Mouse (Mus musculus) right cerebral cortex, postnatal 14 days (tissue): ENCODE measurements around the gene Clmp.
"Not testable (repeated sequence)": the region's sequence is repeated elsewhere in the genome, so short reads cannot be mapped to it uniquely, and the experiment has no call there.

ENCODE experiments used
- DNase-seq: peaks from one replicate; pipeline ENCODE4 v3.0.0; 2022

Clmp gene

DNA sequence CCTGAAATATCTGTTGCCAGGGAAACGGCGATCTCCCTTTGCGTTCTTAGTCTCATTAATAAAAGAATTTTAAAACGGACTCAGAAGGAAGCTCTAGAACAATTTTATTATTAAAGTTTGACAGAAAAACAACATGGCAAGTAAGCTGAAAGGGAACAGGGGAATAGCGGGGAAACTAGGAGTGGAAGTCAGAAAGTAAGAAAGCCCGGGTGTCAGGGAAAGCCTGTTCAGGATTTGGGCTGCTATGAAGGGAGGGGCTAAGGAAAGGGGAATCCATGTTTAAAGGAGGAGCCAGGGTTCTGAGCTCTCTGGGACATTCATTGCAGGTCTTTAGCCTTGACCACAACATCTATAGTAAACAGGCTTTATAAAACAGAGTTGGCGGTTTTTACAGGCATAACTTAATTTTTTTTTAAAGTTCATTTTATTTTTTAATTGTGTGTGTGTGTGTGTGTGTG is 45.9 kb downstream of the Clmp start:
- no peak for DNase-seq

DNA sequence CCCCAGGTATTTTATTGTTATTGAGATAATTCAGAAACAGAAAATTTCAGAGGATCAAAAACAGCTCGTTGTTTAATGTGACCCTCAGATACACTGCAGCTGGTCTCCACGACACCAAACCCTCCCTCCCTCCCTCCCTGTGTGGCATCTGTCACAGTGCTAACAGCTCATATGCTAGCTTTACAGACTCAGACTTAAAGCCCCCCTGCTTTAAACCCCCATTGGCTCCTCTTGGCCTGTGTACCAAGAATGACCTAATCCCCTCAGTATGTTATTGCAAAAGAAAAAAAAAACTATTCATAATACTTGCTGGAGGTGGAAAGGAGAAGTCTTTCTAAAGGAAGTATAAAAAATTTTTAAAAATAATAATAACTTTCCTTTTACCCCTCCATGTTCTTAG is 46.5 kb downstream of the Clmp start:
- DNase-seq = no peak

DNA sequence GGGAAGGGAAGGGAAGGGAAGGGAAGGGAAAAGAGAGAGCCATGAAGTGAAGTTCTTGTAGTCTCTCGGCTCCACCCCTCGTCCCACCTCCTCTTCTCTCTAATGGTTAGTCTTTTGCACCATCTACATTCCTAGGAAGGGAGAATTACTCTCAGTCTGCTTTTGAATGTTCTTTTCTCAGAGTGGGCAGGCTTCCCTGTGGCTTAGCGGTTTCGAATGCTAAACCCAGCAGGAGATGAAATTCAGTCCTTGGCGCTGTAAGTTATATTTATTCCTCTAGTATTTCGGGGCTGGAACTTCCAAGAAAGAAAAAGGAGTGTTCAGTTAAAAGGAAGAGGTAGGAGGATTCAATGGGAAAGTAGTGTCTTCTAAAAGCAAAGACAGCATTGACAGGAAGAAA is 51.4 kb downstream of the Clmp start:
- DNase-seq = peak; percentile 20

DNA sequence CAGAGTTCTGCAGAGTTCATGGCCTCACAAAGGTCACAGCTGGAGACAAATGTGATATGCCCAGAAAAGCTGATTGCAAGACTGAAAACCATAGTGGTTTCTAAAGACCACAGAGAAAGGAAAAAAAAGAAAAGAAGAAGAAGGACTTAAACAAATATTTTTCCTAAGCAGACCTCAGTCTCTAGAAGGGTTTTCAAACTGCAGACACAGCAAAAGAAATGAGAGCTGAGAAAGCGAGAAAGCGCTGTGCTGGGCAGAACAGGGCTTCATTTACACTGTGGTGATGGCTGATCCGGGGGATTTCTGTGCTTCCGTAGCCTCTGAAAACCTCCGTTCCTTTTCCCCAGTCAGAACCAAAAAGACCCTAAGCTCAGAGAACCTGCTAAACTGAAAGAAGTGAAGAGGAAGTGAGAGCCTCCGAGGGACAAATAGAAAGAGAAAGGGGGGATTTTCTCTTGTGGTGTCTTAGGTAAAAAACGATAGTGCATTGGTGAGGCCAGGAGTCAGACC is 57.8 kb downstream of the Clmp start:
- DNase-seq = no peak

DNA sequence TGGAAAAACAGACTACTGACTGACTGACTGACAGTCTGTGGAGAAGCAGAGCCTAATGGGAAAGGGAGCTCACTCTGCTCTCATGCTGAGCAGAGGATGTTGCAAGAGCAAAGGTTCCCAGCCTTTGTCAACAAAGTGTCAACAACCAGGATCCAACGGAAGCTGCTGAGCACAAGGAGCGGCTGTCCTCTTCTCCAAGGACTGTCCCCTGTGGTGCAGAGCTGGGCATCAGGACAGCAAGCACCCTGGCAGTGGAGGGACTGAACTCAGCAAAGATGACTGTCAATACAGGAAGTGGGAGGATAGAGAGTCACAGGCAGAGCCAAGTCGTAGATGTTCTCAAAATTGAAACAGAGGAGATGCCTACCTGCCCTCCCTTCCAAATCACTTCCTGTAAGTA is 58.5 kb downstream of the Clmp start:
- no peak for DNase-seq

DNA sequence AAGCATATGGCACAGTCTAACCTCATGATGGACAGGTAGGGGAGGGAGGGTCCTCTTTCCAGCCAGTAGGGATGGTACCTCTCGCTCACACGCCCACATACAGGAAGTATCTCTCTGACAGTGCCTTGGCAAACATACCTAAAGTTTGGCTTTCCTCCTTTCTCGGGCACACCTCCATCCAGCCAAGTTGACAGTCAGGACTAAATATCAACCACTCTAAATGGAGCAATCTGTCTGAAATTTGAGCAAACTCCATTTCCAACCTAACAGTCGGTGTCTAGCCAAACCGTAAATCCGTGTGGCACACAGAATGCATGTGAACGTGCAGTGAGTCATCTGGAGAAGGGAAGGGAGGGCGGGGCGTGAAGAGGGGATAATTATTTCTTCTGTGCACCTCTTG is 61.0 kb downstream of the Clmp start:
- no peak for DNase-seq

DNA sequence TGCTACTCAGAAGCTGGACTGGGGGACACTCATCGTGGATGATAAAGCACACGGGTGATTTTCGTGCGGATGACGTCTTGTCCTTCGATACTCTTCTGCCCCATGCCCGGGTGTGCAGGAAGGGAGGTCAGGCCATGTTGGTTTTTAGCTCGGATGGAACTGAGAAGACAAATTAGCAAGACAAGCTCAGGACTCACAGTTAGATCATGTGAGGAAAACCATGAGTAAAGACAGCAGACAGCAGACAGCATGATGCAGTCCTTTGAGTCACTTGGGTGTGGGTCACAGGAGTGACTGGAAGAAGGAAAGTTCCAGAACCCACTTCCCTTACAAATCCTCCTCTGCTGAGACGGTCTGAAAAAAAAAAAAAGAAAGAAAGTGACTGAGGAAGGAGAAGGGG is 61.5 kb downstream of the Clmp start:
- no peak for DNase-seq

DNA sequence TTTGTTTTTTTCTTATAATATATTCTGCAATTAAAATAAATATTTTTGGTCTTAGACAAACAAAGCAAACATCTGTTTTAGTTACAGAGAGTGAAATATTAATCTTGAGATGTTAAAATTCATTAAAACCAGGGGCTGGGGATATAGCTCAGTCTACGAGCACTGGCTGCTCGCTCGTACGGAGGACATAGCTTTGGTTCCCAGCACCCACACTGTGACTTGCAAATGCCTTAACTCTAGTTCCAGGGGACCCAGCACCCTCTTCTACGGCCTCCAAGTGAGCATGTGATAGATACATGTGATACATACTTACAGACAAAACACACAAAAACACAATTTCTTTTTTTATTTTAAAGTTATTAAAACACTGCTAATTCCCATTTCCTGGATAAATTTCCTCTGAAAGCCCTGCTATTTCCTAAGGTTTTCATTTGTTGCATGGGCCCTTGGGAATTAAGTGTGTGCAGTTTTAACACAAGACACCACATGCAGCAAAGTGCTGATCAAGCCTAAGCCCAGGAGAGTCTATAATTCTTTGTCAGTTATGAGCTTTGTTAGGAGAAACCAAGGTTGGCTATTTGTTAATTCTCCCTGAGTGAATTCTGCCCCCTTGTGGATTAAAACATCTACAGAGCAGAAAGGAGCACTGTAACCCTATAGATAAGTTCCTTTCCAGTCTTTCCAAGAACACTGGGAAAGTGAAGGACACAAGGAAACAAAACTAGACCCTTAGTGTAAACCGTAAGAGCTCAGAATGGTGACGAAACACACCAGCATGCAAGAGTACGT is 64.3 kb downstream of the Clmp start:
- no peak for DNase-seq

DNA sequence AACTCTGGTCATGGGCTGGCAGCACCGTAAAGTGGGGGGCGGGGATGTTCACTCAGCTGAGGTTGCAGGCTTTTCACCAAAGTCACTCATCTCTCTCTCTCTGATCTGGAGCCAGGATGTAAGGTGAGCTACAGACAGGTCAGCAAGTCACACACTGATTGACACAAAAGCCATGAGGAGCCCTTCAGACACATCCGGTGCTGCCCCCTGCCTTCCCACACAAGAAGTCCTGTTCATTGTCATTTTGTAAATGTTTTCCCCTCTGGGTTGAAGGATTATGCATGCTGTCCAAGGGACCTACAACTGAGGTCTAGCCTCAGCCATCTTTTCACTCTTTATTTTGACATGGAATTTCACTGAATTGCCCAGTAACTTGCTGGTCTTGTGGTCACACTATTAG is 66.0 kb downstream of the Clmp start:
- DNase-seq = no peak

DNA sequence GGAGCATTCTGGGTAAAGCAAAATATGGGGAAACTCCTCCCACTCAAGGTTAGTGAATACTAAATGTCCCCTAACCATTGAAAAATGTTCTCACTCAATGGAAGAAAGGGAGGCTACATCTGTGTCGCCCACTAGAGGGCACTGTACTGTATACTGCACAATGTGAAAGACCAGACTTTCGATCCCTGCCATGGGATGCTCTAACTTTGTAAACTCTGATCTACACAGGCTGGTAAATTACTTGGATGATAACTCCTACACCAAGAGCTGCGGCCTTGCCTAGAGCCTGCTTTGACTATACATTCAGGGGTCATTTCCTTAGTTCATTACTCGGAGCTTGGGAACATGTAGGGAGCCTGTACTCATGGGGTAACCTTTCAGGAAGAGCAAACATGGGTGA is 70.6 kb downstream of the Clmp start:
- peak; percentile 57 for DNase-seq

DNA sequence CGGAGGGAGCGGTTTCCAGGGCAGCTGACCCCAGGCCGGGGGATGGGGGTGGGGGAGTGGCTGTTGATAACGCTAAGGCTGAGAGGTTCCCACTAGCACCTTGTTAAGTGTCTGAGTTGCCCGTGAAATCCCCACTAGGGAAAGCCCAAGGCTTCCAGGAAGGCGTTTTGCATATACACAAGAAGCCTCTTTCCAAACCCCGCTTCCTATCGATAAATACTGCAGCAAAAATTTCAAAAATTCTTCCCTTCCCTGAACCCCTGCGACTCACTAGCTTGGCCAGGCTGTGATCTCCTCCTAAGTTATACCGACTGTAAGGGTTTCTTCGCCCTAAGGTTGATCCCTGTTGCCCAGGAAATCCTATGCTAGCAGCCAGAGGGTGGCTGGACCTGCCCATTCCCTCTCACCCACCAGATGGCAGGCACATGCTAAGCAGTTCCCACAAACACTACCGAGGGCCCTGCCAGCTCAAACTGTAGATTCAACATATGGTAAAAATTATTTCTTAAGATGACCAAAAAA is 71.4 kb downstream of the Clmp start:
- peak; percentile 51 for DNase-seq

DNA sequence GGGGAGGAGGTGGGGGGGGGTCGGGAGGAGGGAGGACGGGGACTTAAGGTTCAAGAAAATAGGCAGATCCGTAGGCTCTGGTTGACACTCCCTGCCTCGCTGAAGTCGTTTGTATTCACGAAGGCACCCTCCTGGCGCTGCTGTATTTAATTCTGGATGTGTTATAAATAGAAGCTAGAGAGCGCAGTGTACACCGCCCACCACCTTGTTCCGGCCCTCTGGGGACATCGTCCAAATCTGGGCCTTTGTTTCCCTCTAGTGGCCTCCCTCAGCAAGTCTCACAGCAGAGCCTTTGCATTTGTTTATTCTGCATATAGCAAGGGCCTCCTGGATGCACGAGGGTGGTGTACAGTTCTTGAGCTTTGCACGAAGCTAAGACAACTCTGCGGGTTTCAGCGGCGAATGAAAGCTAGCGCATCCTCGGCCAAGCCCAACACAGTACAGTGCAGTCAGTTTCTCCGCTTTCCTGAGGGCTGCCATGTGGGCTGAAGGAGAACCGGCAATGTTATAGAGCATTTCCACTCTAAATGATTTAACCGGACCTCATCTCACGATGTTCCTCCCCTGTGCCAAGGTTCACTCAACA is 72.0 kb downstream of the Clmp start:
- peak; percentile 75 for DNase-seq

DNA sequence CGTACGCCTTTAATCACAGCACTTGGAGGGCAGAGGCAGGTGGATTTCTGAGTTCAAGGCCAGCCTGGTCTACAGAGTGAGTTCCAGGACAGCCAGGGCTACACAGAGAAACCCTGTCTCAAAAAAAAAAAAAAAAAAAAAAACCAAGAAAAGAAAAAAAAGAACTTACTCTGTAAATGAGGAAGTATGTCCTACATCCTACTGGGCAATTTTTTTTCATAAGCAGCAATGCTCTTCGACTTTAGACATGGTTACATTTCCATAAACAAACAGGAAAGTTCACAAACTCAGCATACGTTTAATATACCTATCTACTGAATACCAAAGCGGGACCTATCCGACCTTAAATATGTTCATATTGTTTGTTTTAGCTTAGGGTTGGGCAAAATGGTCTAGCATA is 76.6 kb downstream of the Clmp start:
- no peak for DNase-seq

DNA sequence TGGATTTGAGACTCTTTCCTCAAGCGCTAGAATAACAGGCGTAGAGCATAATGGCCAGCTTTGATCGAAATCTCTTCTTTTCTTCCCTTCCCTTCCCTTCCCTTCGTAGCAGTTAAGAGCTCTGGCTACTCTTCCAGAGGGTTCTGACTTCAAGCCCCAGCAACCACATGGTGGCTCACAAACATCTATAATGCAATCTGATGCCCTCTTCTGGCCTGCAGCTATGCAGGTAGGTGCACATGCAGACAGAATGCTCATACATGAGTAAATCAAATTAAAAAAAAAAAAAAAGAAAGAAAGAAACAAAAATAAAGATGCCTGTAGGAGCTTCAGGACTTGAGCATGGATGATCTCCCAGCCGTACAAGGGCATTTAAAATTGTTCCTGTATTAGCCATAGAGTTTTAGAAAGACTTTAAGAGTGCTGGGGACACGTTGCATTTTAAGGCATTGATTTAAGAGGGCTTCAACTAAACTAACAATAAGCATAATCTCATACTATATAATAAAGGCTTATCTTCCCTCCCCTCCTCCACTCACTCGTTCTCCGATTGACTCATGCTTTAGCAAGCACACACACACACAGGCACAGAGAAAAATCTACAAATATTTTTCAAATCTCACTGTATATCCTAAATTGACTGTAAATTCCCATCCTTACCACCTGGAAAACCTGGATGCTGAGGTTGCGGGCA is 79.3 kb downstream of the Clmp start:
- no peak for DNase-seq

DNA sequence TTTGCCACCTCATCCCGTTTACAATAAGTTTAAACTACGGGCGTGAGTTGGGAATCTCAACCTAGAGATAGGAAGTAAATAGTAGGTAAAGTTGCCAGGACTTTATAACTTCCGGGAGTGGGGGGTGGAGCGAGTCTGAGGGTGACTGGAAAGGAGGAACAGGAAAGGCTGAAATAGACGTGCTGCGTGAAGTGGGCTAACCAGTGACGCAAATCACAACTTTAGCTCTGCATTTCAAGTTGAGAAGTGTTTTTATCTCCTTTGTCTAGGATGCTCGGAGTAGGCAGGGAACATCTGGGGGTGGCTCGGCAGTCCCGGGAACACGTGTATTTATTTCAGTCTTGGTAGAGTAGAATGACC is 79.8 kb downstream of the Clmp start:
- peak; percentile 22 for DNase-seq

DNA sequence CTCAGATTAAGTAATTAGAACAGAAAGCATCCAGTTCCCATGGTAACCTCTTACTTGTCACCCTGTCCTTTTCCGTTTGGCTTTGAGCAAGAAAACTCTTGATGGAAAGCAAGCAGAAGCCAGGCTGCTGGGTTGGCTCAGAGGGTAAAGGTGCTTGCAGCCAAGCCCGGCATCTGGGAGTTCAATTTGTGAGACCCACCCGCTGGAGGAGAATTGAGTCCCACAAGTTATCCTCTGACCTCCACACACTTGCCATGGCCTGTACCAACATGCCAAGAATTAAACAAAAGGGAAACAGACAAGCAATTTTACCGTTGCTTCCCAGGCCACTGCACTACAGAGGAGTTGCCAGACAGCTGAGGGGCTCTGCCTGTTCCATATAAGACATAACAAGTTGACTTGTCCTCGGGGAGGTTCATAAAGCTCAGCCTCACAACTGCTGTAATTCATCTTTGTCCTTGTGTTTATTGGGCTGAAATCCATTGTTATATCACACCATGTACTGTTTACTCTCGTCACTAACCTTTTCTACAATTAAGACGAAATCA is 80.4 kb downstream of the Clmp start:
- no peak for DNase-seq

DNA sequence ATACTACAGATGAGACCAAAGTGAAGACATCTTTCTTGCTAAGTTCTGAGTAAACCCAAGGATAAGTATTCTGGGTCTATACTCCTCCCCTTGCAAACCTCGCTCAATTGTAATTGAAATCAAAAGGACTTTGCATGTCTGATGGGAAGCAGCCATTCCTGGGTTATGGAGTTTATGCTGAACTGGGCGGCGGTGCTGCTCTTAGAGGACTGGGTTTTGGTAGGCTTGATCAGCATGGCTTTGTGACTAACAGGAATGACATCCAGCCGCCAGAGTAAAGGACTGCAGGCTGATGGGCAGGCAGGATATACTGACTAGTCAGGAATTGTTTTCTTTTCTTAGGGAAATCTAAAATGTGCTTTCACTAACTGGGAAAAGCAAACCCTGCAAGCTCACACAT is 82.2 kb downstream of the Clmp start:
- no peak for DNase-seq

DNA sequence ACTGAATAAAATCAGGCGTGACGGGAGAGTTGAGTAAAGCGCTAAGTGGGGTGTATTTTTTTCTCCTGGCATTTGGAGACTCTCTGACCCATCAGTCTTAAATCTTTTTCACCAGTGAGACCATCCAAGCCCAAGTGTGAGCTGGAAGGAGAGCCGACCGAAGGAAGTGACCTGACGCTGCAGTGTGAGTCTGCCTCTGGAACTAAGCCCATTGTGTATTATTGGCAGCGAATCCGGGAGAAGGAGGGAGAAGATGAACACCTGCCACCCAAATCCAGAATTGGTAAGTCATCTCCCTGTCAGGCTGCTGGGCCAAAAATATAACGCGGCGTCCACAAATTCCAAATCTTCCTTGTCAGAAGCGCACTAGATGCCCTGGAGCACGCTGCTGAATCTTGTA is 86.5 kb downstream of the Clmp start:
- DNase-seq = no peak

DNA sequence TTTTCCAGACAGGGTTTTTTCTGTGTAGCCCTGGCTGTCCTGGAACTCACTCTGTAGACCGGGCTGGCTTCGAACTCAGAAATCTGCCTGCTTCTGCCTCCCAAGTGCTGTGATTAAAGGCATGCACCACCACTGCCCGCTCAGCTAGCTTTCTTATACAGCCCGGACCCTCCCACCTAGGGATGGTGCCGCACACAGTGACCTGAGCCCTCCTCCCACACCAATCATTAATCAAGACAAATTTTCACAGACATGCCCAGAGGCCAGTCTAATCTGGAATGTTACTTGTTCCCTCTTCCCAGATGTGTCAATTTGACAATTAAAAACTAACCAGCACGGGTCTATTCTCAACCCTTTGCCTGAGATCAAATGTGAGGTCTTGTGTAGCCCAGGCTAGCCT is 87.4 kb downstream of the Clmp start:
- DNase-seq = not testable (repeated sequence)

DNA sequence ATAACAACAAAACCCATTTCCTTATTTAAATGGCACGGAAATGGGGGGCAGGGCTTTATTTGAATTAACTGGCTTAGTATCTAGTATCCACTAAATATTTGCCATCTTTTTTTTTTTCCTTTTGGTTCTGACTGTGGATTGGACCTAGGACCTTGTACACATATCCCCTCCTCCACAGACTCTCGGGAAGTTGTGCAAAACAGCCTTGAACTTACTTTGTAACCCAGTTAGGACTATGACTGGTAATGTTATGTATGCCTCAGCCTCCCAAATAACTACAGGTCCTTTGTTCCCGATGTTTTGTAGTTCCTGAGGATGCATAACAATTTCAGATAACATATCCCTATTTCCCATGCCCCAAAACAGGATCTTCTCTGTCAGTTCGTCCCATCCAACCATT is 88.1 kb downstream of the Clmp start:
- DNase-seq = no peak

DNA sequence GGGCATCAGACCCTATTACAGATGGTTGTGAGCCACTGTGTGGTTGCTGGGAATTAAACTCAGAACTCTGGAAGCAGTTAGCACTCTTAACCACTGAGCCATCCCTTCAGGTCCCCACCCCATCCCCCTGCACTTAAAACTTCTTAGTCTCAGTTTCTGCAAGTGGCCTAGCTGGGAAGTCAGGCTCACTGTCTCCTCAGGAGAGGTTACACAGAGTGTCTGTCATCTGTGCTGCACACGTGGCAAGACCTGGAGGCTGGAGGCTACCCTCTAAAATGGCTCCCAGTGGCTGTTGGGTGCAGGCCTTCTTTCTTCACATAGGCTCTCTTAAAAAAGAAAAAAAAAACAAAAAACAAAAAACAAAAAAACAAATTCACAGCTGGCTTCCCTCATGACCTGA is 90.3 kb downstream of the Clmp start:
- DNase-seq = no peak

DNA sequence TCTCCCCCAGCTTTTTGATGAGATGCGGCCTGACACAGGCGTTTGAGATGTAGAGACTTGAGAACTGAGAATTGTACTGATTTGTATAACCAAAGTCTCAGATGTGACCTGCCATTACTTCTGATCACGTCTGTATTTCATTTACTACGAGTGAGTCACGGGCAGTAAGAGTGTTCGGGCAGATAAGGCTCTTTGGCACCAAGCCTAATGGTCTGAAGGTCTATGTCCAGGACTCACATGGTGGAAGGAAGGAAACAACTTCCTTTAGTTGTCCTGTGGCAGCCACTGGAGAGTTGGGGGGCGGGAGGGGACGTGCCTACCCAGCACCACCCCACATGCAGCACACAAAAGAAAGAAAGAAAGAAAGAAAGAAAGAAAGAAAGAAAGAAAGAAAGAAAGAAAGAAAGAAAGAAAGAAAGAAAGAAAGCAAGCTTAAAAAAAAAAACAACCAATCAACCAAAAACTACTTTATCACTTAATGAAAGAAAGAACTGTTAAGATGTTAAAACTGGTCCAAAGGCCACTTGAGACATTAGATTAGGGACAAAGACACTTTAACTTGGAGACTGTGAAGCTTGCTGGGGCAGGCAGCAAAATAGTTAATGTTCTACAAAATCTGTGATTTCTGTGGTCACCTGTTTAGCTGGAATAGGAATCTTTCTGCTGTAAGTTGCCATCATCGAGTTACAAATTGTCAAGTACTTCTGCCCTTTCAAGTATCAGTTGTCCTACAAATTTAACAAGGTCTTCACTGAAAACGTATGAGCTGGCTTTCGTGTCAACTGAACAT is 90.9 kb downstream of the Clmp start:
- no peak for DNase-seq

DNA sequence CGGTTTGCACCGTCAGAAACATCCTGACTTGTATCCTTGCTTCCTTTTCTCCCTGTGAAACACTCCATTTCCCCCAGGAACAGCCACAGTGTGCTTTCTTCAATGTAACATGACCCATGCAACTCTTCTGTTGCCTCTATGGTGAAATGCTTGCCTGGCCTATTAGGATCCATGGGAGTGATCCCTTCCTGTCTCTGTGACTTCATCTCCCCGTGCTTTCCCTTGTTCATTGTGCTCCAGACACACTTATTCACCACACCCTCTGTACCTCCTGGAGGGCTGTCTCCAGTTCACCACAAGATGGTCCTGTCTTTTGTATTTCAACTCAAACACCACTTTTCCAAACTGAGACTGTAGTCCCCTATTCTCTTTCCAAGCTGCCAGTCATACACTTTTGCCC is 94.3 kb downstream of the Clmp start:
- DNase-seq = no peak
